Mouse (Mus musculus) mature B cell (primary cell): Measurements from ENCODE around the gene Gm17545.

Experiments
- in situ Hi-C: fragments of 300-500 bp; cut with MboI; formaldehyde crosslinking; loops from 2 replicates; pipeline ENCODE4 v1.14.3; 2019

The Gm17545 gene

DNA sequence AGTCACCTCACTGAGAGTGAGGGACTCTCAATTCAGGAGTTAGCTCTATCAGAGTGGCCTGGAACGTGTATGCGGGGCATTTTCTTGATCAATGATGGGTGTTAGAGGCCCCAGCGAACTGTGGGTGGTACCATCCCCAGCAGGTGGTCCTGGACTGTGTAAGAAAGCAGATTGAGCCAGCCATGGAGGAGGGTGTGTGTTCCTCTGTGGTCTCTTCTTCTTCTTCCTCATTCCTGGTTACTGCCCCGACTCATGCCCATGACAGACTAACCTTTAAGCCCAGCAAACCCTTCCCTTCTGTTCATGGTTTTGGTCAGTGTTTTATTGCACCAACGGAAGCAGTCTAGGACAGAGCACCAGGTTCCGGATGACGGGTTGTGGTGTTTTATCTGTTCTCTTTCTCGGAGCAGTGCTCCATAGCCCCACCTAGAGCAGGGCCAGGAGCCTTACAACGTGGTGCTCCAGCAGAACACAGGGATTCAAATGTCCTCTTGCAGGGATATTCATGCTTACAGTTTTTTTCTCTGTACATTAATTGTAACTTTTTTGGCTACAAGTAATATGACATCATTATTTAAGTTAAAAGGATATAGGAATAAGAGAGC is 40.2 kb downstream of the Gm17545 start:
- in situ Hi-C loops = no loop called here

DNA sequence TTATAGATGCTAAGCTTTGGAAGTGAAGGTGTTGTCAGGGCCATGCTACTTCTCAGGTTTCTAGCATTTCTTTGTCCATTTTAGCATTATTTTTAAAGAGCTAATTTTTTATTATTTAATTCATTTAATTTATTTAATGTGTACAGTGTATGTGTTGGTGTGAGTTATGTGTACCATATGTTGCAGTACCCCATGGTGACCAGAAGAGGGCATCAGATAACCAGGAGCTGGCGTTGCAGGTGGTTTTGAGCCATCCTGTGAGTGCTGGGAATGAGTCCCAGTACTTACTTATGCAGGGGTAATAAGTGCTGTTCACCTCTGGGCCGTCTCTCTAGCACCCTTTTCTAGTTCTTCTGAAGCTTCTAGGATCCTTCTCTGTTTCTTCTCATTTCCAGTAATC is 41.0 kb downstream of the Gm17545 start:
- in situ Hi-C loops = no loop called here

DNA sequence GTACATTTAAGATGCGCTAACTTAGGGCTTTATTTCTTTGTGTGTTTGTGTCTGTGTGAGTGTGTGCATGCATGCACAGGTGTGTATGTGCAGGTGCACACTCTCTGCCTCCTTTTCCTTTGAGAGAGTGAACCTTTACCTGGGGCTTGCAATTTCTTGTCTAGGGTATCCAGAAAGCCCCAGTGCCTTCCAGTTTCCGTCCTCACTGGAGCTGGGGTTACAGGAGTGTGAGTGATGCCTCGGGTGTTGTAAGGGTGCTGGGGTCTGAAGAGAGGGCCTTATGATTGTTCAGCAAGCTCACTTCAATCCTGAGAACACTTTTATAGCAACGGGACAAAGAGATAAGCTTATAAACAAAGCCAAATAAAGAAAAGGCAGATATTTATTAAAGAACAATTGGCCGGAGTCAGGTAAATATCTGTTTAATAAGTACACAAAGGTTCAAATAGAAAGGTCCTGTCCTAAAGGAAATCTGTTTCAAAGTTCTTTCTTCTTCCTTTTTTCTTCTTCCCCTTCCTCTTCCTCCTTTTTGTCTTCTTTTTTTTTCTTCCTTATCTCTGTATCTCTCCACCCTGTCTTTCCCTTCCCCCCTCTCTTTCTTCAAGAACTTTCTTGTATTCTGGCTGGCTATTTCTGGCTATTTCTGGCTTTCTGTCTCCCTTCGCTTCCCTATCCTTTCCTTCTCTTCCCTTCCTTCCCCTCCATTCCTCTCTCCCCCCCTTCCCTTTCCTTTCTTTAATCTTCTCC is 43.1 kb downstream of the Gm17545 start:
- in situ Hi-C loops = no loop called here

DNA sequence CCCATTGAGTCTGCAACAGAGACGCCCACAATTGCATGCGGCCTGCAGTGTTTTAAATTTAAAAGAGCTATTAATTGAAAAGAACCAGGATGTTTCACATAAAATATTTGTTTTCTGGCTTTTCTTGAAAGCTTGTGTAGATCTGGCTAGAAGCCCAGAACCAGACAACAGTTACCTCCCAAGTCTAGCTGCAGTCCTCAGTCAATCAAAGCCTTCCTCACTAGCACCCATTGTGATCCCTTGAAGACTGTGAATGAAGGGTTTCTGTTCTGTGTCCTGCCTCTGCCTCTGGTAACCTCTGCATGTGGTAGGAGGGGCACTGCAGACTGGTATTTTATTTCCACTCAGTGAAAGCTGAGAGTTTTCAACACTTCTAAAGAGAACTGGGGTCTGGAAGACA is 48.9 kb downstream of the Gm17545 start:
- in situ Hi-C loops = no loop called here

DNA sequence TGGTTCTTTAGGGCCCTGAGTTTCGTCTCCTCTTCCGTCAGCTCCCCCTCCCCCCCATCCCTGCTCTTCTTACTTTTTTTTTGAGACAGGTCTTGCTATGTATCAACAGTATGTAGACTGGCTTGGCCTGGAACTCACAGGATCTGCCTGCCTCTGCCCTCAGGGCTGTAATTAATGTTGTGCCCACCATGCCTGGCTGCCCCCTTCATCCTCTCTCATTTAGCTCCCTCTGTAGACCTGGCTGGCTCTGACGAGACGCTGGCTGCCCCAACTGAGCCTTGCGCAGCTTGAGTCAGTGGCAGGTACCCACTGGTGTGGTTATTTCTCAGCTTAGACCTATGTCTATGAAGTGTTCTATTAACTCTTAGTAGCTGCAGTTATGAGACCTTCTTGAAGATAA is 49.5 kb downstream of the Gm17545 start:
- in situ Hi-C loops = no loop called here

DNA sequence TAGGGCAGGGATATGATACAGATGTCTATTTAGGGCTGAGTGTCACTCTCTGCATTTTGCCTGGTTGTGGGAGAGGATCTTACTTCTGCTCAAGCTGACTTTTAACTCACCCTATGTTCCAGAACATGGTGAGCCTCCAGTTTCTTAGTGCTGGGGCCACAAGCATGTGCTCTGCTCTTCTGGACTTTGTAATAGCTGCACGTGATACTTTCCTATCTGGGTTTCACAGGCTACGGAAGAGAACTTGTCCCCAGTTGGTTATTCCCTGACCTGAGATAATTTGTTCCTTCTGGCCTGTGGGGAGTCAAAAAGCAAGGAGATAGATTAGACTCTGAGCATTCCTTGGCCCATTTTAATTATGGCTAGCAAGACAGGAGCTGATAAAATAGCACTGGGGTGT is 51.5 kb downstream of the Gm17545 start:
- in situ Hi-C loops = no loop called here
